Mouse (Mus musculus): ENCODE results near the gene Hoxd12.

The Hoxd12 gene

GRCm38 (mm10) chr2:74681594-74682531 is 7.0 kb downstream of the Hoxd12 start:
- DNase-seq (ENCODE audit: low spot score), result no peak

GRCm38 (mm10) chr2:74682796-74683195 is 8.0 kb downstream of the Hoxd12 start:
- no peak for DNase-seq (ENCODE audit: low spot score)

GRCm38 (mm10) chr2:74683471-74683951 is 8.7 kb downstream of the Hoxd12 start:
- no peak for DNase-seq (ENCODE audit: low spot score)

GRCm38 (mm10) chr2:74684106-74684505 is 9.3 kb downstream of the Hoxd12 start:
- no peak for DNase-seq (ENCODE audit: low spot score)

GRCm38 (mm10) chr2:74685059-74685603 is 10.3 kb downstream of the Hoxd12 start:
- no peak for DNase-seq (ENCODE audit: low spot score)

GRCm38 (mm10) chr2:74686301-74686987 is 11.6 kb downstream of the Hoxd12 start:
- DNase-seq (ENCODE audit: low spot score), result peak; percentile 46

- DNase-seq (ENCODE audit: low spot score), result no peak
Observed at GRCm38 (mm10) chr2:74686988-74687697, 12.3 kb downstream of the Hoxd12 start.

- DNase-seq (ENCODE audit: low spot score), result no peak
Observed at GRCm38 (mm10) chr2:74687698-74688555, 13.1 kb downstream of the Hoxd12 start.

GRCm38 (mm10) chr2:74688795-74689573 is 14.2 kb downstream of the Hoxd12 start:
- DNase-seq (ENCODE audit: low spot score), result no peak

GRCm38 (mm10) chr2:74689574-74690337 is 14.9 kb downstream of the Hoxd12 start:
- DNase-seq (ENCODE audit: low spot score), result no peak

GRCm38 (mm10) chr2:74690338-74690716 is 15.5 kb downstream of the Hoxd12 start:
- no peak for DNase-seq (ENCODE audit: low spot score)

GRCm38 (mm10) chr2:74691022-74691951 is 16.5 kb downstream of the Hoxd12 start, which contains the start of gene Hoxd10:
TSS of gene Hoxd10 (plus strand) at chr2:74691924.
- no peak for DNase-seq (ENCODE audit: low spot score)

- DNase-seq (ENCODE audit: low spot score), result no peak
Observed at GRCm38 (mm10) chr2:74691995-74692807, 17.4 kb downstream of the Hoxd12 start.

GRCm38 (mm10) chr2:74692808-74693431 is 18.1 kb downstream of the Hoxd12 start:
- no peak for DNase-seq (ENCODE audit: low spot score)

- no peak for DNase-seq (ENCODE audit: low spot score)
Observed at GRCm38 (mm10) chr2:74693432-74693827, 18.6 kb downstream of the Hoxd12 start.

GRCm38 (mm10) chr2:74694066-74694465 is 19.3 kb downstream of the Hoxd12 start:
- DNase-seq (ENCODE audit: low spot score), result no peak

GRCm38 (mm10) chr2:74695383-74695782 is 20.6 kb downstream of the Hoxd12 start:
- DNase-seq (ENCODE audit: low spot score), result no peak
